8 mouse cellular contexts compared by ENCODE assay signal in the genomic region with DNA sequence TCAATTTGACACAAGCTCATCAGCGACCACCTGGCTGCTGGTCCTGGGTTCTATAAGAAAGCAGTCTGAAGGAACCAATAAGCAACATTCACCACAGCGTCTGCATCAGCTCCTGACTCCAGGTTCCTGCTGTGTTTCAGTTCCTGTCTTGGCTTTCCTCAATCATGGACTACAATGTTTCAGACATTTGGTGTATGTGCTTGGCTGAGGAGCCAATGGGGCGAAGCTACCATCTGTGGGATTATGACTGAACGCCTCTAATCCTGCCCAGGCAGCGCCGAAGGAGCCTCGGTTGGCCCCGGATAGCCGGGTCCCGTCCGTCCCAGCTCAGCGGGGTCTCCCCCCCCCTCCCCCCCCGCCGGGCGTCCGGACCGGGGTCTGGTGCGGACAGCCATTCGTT. TPM values are rescaled to one million over a fixed set of nuclear protein-coding genes. Genes with fewer than 3 reads are reported as not detected.
DNase-seq lines count a peak whose midpoint lies in the region; ATAC-seq lines count a peak whose summit lies in the region.

No protein-coding gene starts in this region.

- intact Hi-C loops in left cerebral cortex, postnatal 36 days (cut with DNase I) = no loop called here

- no peak for ATAC-seq in cerebellum, adult (ENCODE audit: insufficient number of reproducible peaks, low FRiP score, low TSS enrichment)
- ATAC-seq in megakaryocyte-erythroid progenitor cell, adult 5-6 weeks (replicated peaks; ENCODE audit: low FRiP score, low TSS enrichment, poor library complexity, severe bottlenecking) = no peak

- peak; percentile 45 for DNase-seq in cerebellum, adult 11 months
- peak; percentile 81 to 87 for DNase-seq in adrenal gland, adult 18-20 months (ENCODE audit: low spot score in 2 of 2)
- DNase-seq in gastrocnemius, postnatal 10 days = peak; percentile 82
- peak; percentile 44 to 64 for DNase-seq in left cerebral cortex, postnatal 36 days (ENCODE audit: low spot score in 2 of 2)
- DNase-seq in right cerebral cortex, postnatal 36 days (ENCODE audit: low spot score in 2 of 2) = peak; percentile 50 to 51
- no peak for DNase-seq in embryo, embryonic 11 days

RNA-seq across cellular contexts. Expression of a gene that starts 18.8 kb away (rescaled TPM):
- total RNA-seq in adrenal gland, adult 18-20 months (2021) = 10 to 100 TPM; 42.3 to 42.6 TPM
- 10 to 100 TPM; 17.7 to 24.2 TPM for total RNA-seq in gastrocnemius, postnatal 10 days (2021)
- 100 to 1,000 TPM; 129 to 138 TPM for total RNA-seq in left cerebral cortex, postnatal 36 days (2021)
- total RNA-seq in megakaryocyte-erythroid progenitor cell, adult 5-6 weeks (2014; fragmentation: Nextera tagmentation) = 39.3 and 45.6 TPM in 2 replicates
- total RNA-seq in megakaryocyte-erythroid progenitor cell, adult 5-6 weeks (2017) = 56.3 and 64.4 TPM in 2 replicates

RNA-seq across cellular contexts. Expression of a gene that starts 50.4 kb away (rescaled TPM):
- 10 to 100 TPM; 10.3 to 12.4 TPM for total RNA-seq in adrenal gland, adult 18-20 months (2021)
- 10 to 100 TPM; 15.2 to 15.4 TPM for total RNA-seq in gastrocnemius, postnatal 10 days (2021)
- 10 to 100 TPM in 1 of 2 experiments, 1 to 10 TPM in 1; 9.5 to 11.5 TPM for total RNA-seq in left cerebral cortex, postnatal 36 days (2021)
- 11.7 and 17.2 TPM in 2 replicates for total RNA-seq in megakaryocyte-erythroid progenitor cell, adult 5-6 weeks (2014; fragmentation: Nextera tagmentation)
- total RNA-seq in megakaryocyte-erythroid progenitor cell, adult 5-6 weeks (2017) = 16.6 and 17.2 TPM in 2 replicates
